16 mouse cellular contexts compared by ENCODE assay signal in genomic region chr15:12096447-12096846, GRCm38 (mm10). TPM values are rescaled to one million over a fixed set of nuclear protein-coding genes. Genes with fewer than 3 reads are reported as not detected.
DNase-seq lines count a peak whose midpoint lies in the region; ATAC-seq and TF ChIP-seq lines count a peak whose summit lies in the region.
"Had no signal": no experiment of that assay in that cellular context is flagged by ENCODE, and none has a peak within 500 bp of the region (broad histone marks: within the 10 kb centered on the region; RNA-seq: fewer than 3 reads in every experiment).

No protein-coding gene starts in this region.

- ATAC-seq in cerebellum, adult (ENCODE audit: insufficient number of reproducible peaks, low FRiP score, low TSS enrichment) = no peak
- ATAC-seq in hindbrain, postnatal 0 days = no peak
- no peak for ATAC-seq in hindbrain, embryonic 13.5 days (ENCODE audit: low FRiP score)
- no peak for ATAC-seq in CD4-positive, CD25-positive, alpha-beta regulatory T cell, adult 4 months
- ATAC-seq: hindbrain, embryonic 16.5 days; liver, embryonic 12.5 days had no signal

- H3K9me3 ChIP-seq in hindbrain, postnatal 0 days (ENCODE audit: low read length) = no peaks in the 10 kb centered on the region
- no peaks in the 10 kb centered on the region for H3K9me3 ChIP-seq in hindbrain, embryonic 13.5 days
- H3K9me3 ChIP-seq: embryonic facial prominence, embryonic 13.5 days had no signal

- no peak overlapping the region for H3K4me3 ChIP-seq in hindbrain, postnatal 0 days (ENCODE audit: low read length)
- H3K4me3 ChIP-seq in hindbrain, embryonic 13.5 days = no peak overlapping the region
- H3K4me3 ChIP-seq: embryonic facial prominence, embryonic 13.5 days; heart, adult 2 months; liver, embryonic 12.5 days; megakaryocyte, embryonic 14.5 days had no signal

- H3K36me3 ChIP-seq in hindbrain, postnatal 0 days (ENCODE audit: insufficient read depth, low read length) = no peaks in the 10 kb centered on the region
- no peaks in the 10 kb centered on the region for H3K36me3 ChIP-seq in hindbrain, embryonic 13.5 days
- H3K36me3 ChIP-seq: embryonic facial prominence, embryonic 13.5 days; G1E; liver, embryonic 12.5 days had no signal

- H3K4me1 ChIP-seq in hindbrain, postnatal 0 days (ENCODE audit: insufficient read depth, low read length) = peaks cover 4% of the 10 kb centered on the region; the same call in 1 of the 2 replicates
- peaks cover 18% of the 10 kb centered on the region for H3K4me1 ChIP-seq in hindbrain, embryonic 13.5 days (replicated peaks)
- H3K4me1 ChIP-seq: embryonic facial prominence, embryonic 13.5 days; liver, embryonic 12.5 days; megakaryocyte, embryonic 14.5 days had no signal

- TF ChIP-seq CTCF in hindbrain, postnatal 0 days (IDR thresholded peaks at IDR 0.05; ENCODE audit: low read depth) = no peak

- H3K4me2 ChIP-seq in hindbrain, postnatal 0 days (ENCODE audit: low read depth, low read length) = no peak overlapping the region
- no peak overlapping the region for H3K4me2 ChIP-seq in hindbrain, embryonic 13.5 days
- H3K4me2 ChIP-seq: embryonic facial prominence, embryonic 13.5 days; liver, embryonic 12.5 days had no signal

- H3K9ac ChIP-seq in hindbrain, postnatal 0 days (replicated peaks; ENCODE audit: low read length) = no peak overlapping the region
- H3K9ac ChIP-seq in hindbrain, embryonic 13.5 days = no peak overlapping the region
- H3K9ac ChIP-seq: embryonic facial prominence, embryonic 13.5 days; liver, embryonic 12.5 days had no signal

- 68% methylated on average over 4 of the region's 4 CpGs for WGBS in hindbrain, postnatal 0 days
- 88% methylated on average over 4 of the region's 4 CpGs for WGBS in hindbrain, embryonic 13.5 days

- intact Hi-C loops in left cerebral cortex, postnatal 10 days (cut with DNase I) = no loop called here

- DNase-seq in cerebellum, postnatal 14 days = peak; percentile 75
- peak; percentile 34 for DNase-seq in hindbrain, postnatal 0 days (ENCODE audit: low spot score)
- DNase-seq in left cerebral cortex, postnatal 10 days (ENCODE audit: extremely low spot score in 1 of 2, low spot score in 2 of 2) = peak; percentile 60 to 73
- DNase-seq in right cerebral cortex, postnatal 4 days = peak; percentile 64
- DNase-seq in kidney, postnatal 10 days = no peak
- DNase-seq: cerebellum, adult 11-12 months had no signal

- H3K27ac ChIP-seq in hindbrain, postnatal 0 days = no peak overlapping the region
- no peak overlapping the region for H3K27ac ChIP-seq in hindbrain, embryonic 13.5 days
- H3K27ac ChIP-seq: embryonic facial prominence, embryonic 13.5 days; heart, adult 2 months; kidney, postnatal 0 days; liver, embryonic 12.5 days had no signal

- no peaks in the 10 kb centered on the region for H3K27me3 ChIP-seq in hindbrain, postnatal 0 days (ENCODE audit: insufficient read depth, low read length)
- H3K27me3 ChIP-seq in hindbrain, embryonic 13.5 days = no peaks in the 10 kb centered on the region
- H3K27me3 ChIP-seq: embryonic facial prominence, embryonic 13.5 days; liver, embryonic 12.5 days had no signal

RNA-seq across cellular contexts. Expression of gene Zfr, which starts 21.2 kb away (rescaled TPM):
- total RNA-seq in hindbrain, postnatal 0 days (2014; rRNA removed) = 266 and 281 TPM in 2 replicates
- 196 and 219 TPM in 2 replicates for polyA plus RNA-seq in hindbrain, postnatal 0 days (2015; fragmentation: Nextera tagmentation; extraction: Ambion mirVana)
- 147 and 159 TPM in 2 replicates for polyA plus RNA-seq in hindbrain, embryonic 13.5 days (2015; fragmentation: Nextera tagmentation; extraction: Ambion mirVana)
- total RNA-seq in left cerebral cortex, postnatal 10 days (2021) = 100 to 1,000 TPM; 289 to 298 TPM
- 100 to 1,000 TPM; 189 to 227 TPM for polyA plus RNA-seq in CD4-positive, CD25-positive, alpha-beta regulatory T cell, adult 4 months (2017; shearing (Covaris generic))
